Mouse (Mus musculus) liver, adult 2 months (tissue): ENCODE measurements around the gene Braf. TPM values are rescaled to one million over a fixed set of nuclear protein-coding genes. Genes with fewer than 3 reads are reported as not detected.
A peak's percentile ranks its signal among the peaks of the same experiment; 100 is the strongest.

ENCODE experiments used
- DNase-seq: peaks from one replicate; pipeline ENCODE4 v3.0.0-alpha.2; 2011; ENCODE audit warnings: low read depth, low spot score; ENCODE audit errors: extremely low read depth
- H3K27ac ChIP-seq: fragments of 200-500 bp; replicated peaks from 2 replicates; pipeline ENCODE4 v1.5.1; 2012; ENCODE audit warnings: low read depth, mild to moderate bottlenecking, control low read depth, inconsistent platforms, low read length; ENCODE audit not compliant: insufficient read depth
- H3K27me3 ChIP-seq: fragments of 200-500 bp; 2 replicates; pipeline ENCODE4 v1.6.1; 2012; ENCODE audit warnings: mild to moderate bottlenecking, moderate library complexity, low read length, inconsistent platforms; ENCODE audit not compliant: control insufficient read depth, insufficient read depth
- H3K36me3 ChIP-seq: fragments of 200-500 bp; 2 replicates; pipeline ENCODE4 v1.6.1; 2012; ENCODE audit warnings: low read length, inconsistent platforms; ENCODE audit not compliant: control insufficient read depth, insufficient read depth
- H3K4me1 ChIP-seq: fragments of 200-500 bp; 2 replicates; pipeline ENCODE4 v1.6.1; 2011; ENCODE audit warnings: low read length; ENCODE audit not compliant: control insufficient read depth, insufficient read depth
- H3K4me3 ChIP-seq: fragments of 200-500 bp; 2 replicates; pipeline ENCODE4 v1.5.1; 2011; ENCODE audit warnings: low read depth, mild to moderate bottlenecking, control low read depth, low read length, moderate library complexity; ENCODE audit not compliant: insufficient read depth
- H3K79me2 ChIP-seq: fragments of 200-500 bp; 2 replicates; pipeline ENCODE4 v1.6.1; 2012; ENCODE audit warnings: inconsistent platforms, mild to moderate bottlenecking, low read length, moderate library complexity; ENCODE audit not compliant: control insufficient read depth, insufficient read depth
- H3K9ac ChIP-seq: fragments of 200-500 bp; 2 replicates; pipeline ENCODE4 v1.6.1; 2012; ENCODE audit warnings: low read depth, mild to moderate bottlenecking, control low read depth, inconsistent platforms, low read length
- CTCF ChIP-seq: fragments of 200-500 bp; IDR thresholded peaks from 2 replicates; pipeline ENCODE4 v1.5.1; 2011; ENCODE audit warnings: low read depth, low read length, control low read depth
- POLR2A ChIP-seq: fragments of 200-500 bp; IDR thresholded peaks from 2 replicates; pipeline ENCODE4 v1.6.1; 2011; ENCODE audit warnings: low read length, control low read depth; ENCODE audit not compliant: insufficient read depth; ENCODE audit errors: extremely low read depth
- WGBS: fragments of 180-500 bp; shearing (Covaris S2); methylation state at CpG from one replicate; pipeline ENCODE4 v1.1.7; 2018; 5-methylcytosine and 5-hydroxymethylcytosine counted together
- polyA plus RNA-seq: library from polyadenylated mRNA; depleted of rRNA; stranded (reverse); fragments of >200 nt; gene quantifications from 2 replicates; pipeline ENCODE4 v1.2.3, GENCODE M21; 2012
- total RNA-seq: library from RNA; depleted of rRNA; stranded (reverse); fragments of >200 nt; gene quantifications from 2 replicates; pipeline ENCODE4 v1.2.3, GENCODE M21; 2014

The Braf gene
- total and polyA plus RNA-seq, 2 experiments = 4.9 to 8.9 TPM

- TF ChIP-seq CTCF = no peak
- no peak for TF ChIP-seq POLR2A
These were observed 118.4 kb downstream of the Braf start for GRCm38 (mm10) chr6:39606862-39607261.

GRCm38 (mm10) chr6:39606056-39606455, 119.2 kb downstream of the Braf start:
- H3K79me2 ChIP-seq = no peaks in the 10 kb centered on the region
- DNase-seq = peak; percentile 60
- H3K4me1 ChIP-seq = peaks cover 2% of the 10 kb centered on the region; the same call in 1 of the 2 replicates
- TF ChIP-seq POLR2A (no peak), CTCF (no peak)
- peaks cover 12% of the 10 kb centered on the region; the same call in 1 of the 2 replicates for H3K36me3 ChIP-seq
- no peak overlapping the region for H3K4me3 ChIP-seq
- no peak overlapping the region for H3K9ac ChIP-seq
- H3K27me3 ChIP-seq = no peaks in the 10 kb centered on the region
- no peak overlapping the region for H3K27ac ChIP-seq
- WGBS = 48% methylated on average over 6 of the region's 6 CpGs

More at GRCm38 (mm10) chr6:39606862-39607261, 118.4 kb downstream of the Braf start:
- Histone ChIP-seq H3K27ac (no peak overlapping the region), H3K9ac (no peak overlapping the region), H3K4me1 (peaks cover 2% of the 10 kb centered on the region; the same call in 1 of the 2 replicates), H3K79me2 (no peaks in the 10 kb centered on the region), H3K36me3 (peaks cover 9% of the 10 kb centered on the region; the same call in 1 of the 2 replicates), H3K4me3 (no peak overlapping the region), H3K27me3 (no peaks in the 10 kb centered on the region)
- no peak for DNase-seq
- 55% methylated on average over 3 of the region's 3 CpGs for WGBS

- peaks cover 2% of the 10 kb centered on the region; the same call in 1 of the 2 replicates for H3K4me1 ChIP-seq
- H3K27me3 ChIP-seq = no peaks in the 10 kb centered on the region
- H3K4me3 ChIP-seq = no peak overlapping the region
- no peak for DNase-seq
- no peak overlapping the region for H3K9ac ChIP-seq
- peaks cover 23% of the 10 kb centered on the region for H3K36me3 ChIP-seq
- TF ChIP-seq POLR2A (no peak), CTCF (no peak)
- 85% methylated on average over 5 of the region's 5 CpGs for whole genome bisulfite sequencing
- no peaks in the 10 kb centered on the region for H3K79me2 ChIP-seq
- no peak overlapping the region for H3K27ac ChIP-seq
These were observed 120.7 kb downstream of the Braf start for GRCm38 (mm10) chr6:39604565-39604964.

- TF ChIP-seq POLR2A (no peak), CTCF (no peak)
- Histone ChIP-seq H3K9ac (no peak overlapping the region), H3K36me3 (peaks cover 35% of the 10 kb centered on the region), H3K4me3 (no peak overlapping the region), H3K27ac (no peak overlapping the region), H3K27me3 (no peaks in the 10 kb centered on the region), H3K4me1 (peaks cover 5% of the 10 kb centered on the region), H3K79me2 (no peaks in the 10 kb centered on the region)
- DNase-seq = no peak
- 83% methylated on average over 3 of the region's 3 CpGs for WGBS
These were observed 123.4 kb downstream of the Braf start for GRCm38 (mm10) chr6:39601828-39602227.

GRCm38 (mm10) chr6:39600851-39601250, 124.4 kb downstream of the Braf start:
- Histone ChIP-seq H3K4me1 (peaks cover 3% of the 10 kb centered on the region; the same call in 1 of the 2 replicates), H3K27ac (no peak overlapping the region), H3K79me2 (no peaks in the 10 kb centered on the region), H3K27me3 (no peaks in the 10 kb centered on the region), H3K36me3 (peaks cover 36% of the 10 kb centered on the region), H3K4me3 (no peak overlapping the region), H3K9ac (no peak overlapping the region)
- WGBS = over 99% methylated on average over 3 of the region's 3 CpGs
- no peak for DNase-seq
- TF ChIP-seq POLR2A (no peak), CTCF (no peak)

- H3K27ac ChIP-seq = peak within 1 kb of the TSS; percentile 90
- peak; percentile 97 for DNase-seq
- peaks cover 10% of the 10 kb centered on the region; the same call in 1 of the 2 replicates for H3K79me2 ChIP-seq
- H3K36me3 ChIP-seq = peaks cover 9% of the 10 kb centered on the region; the same call in 1 of the 2 replicates
- no peaks in the 10 kb centered on the region for H3K27me3 ChIP-seq
- under 1% methylated on average over 56 of the region's 56 CpGs for WGBS
- H3K4me1 ChIP-seq = peaks cover 7% of the 10 kb centered on the region
- peak within 1 kb of the TSS; percentile 91 for H3K9ac ChIP-seq
- H3K4me3 ChIP-seq = peak within 1 kb of the TSS; percentile 76
- peak; percentile 46; the same call in 1 of the 2 replicates for TF ChIP-seq POLR2A
- TF ChIP-seq CTCF = no peak
These were observed 132.7 kb downstream of the Braf start, which contains the start of gene Ndufb2 for GRCm38 (mm10) chr6:39592401-39593214. TSS of gene Ndufb2 (plus strand) at chr6:39592574.
